Mouse (Mus musculus): ENCODE results near the gene Tgfa.

DNA sequence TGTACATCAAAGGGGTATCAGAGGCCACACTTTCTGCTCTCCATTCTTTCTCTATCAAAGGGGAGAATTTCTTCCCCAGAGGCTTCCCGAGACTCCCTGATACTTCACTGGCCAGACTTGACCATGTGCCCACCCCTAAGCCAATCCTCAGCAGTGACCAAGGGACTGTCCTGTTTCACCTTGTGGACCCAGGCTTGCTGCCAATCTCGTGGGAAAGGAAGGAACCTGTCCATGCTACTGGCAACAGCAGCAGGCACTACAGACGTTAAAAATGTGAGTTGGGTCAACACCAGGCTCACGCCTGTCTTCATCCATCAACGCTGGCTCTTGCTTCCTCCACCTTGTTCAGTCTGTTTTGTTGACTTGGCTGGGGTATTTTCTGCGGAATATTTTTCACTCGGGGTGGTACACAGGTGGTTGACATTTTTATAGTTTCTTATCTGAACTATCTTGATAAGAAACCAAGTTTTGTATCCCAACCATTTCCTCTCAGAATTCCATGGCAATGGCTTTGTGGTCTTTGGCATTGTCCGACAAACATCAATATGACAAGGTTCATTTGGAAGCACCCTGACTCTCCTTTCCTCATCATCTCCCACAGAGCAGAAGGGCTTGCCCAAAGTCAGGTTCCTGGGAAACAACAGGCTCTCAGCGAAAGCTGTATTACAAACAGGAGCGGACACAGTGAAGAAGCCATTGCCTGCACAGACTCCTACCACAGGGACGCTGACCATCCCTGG is 6.1 kb upstream of the Tgfa start:
- TF ChIP-seq CTCF (IDR thresholded peaks at IDR 0.05 in 2 of 3, conservative IDR thresholded peaks at IDR 0.05 in 1 of 3; ENCODE audit: control insufficient read depth in 1 of 3, insufficient read depth in 1 of 3, low read depth in 2 of 3, low read length in 3 of 3, poor library complexity in 1 of 3, severe bottlenecking in 1 of 3), result no peak
- TF ChIP-seq GATA1 (IDR thresholded peaks at IDR 0.05; ENCODE audit: low read depth, low read length), result no peak
- no peak for TF ChIP-seq MAFK (IDR thresholded peaks at IDR 0.05; ENCODE audit: borderline replicate concordance, low read depth, low read length)
- TF ChIP-seq POLR2A (IDR thresholded peaks at IDR 0.05; ENCODE audit: control insufficient read depth in 1 of 2, insufficient read depth in 1 of 2, low read depth in 1 of 2, low read length in 2 of 2, poor library complexity in 1 of 2), result no peak
- no peak for TF ChIP-seq CHD1 (IDR thresholded peaks at IDR 0.05; ENCODE audit: low read depth, low read length)

All from MEL (cell line).